Mouse (Mus musculus): Measurements from ENCODE around the gene D17H6S53E.

Gene D17H6S53E

GRCm38 (mm10) chr17:35163326-35164081 is 37.3 kb downstream of the D17H6S53E start:
- no peak for DNase-seq

GRCm38 (mm10) chr17:35164218-35164567 is 38.0 kb downstream of the D17H6S53E start:
- no peak for DNase-seq

- DNase-seq: peak; percentile 98
Observed at GRCm38 (mm10) chr17:35164568-35165450, 38.6 kb downstream of the D17H6S53E start, which contains the start of gene Prrc2a. TSS of gene Prrc2a (minus strand) at chr17:35164897.

GRCm38 (mm10) chr17:35165451-35166155 is 39.4 kb downstream of the D17H6S53E start:
- no peak for DNase-seq

- peak; percentile 79 for DNase-seq
Observed at GRCm38 (mm10) chr17:35166352-35167035, 40.3 kb downstream of the D17H6S53E start.

GRCm38 (mm10) chr17:35167794-35168193 is 41.6 kb downstream of the D17H6S53E start:
- DNase-seq: no peak

GRCm38 (mm10) chr17:35168541-35169207 is 42.5 kb downstream of the D17H6S53E start:
- DNase-seq: peak; percentile 49

GRCm38 (mm10) chr17:35172445-35173234 is 46.5 kb downstream of the D17H6S53E start:
- DNase-seq: no peak

- no peak for DNase-seq
Observed at GRCm38 (mm10) chr17:35173329-35173728, 47.2 kb downstream of the D17H6S53E start.

- DNase-seq: no peak
Observed at GRCm38 (mm10) chr17:35174201-35174977, 48.2 kb downstream of the D17H6S53E start.

GRCm38 (mm10) chr17:35175382-35175781 is 49.2 kb downstream of the D17H6S53E start:
- no peak for DNase-seq

GRCm38 (mm10) chr17:35175968-35176367 is 49.8 kb downstream of the D17H6S53E start, which contains the start of gene Aif1:
TSS of gene Aif1 (minus strand) at chr17:35176068.
- DNase-seq: no peak
